Mouse (Mus musculus) olfactory bulb, adult 2 months (tissue): ENCODE measurements around the gene 1700109H08Rik.

Experiments used
- CTCF ChIP-seq: fragments of 200-500 bp; IDR thresholded peaks from 2 replicates; pipeline ENCODE4 v1.5.1; 2012; ENCODE audit warnings: low read depth, mild to moderate bottlenecking, low read length, moderate library complexity; ENCODE audit not compliant: insufficient read depth
- POLR2A ChIP-seq: fragments of 200-500 bp; IDR thresholded peaks from 2 replicates; pipeline ENCODE4 v1.6.1; 2012; ENCODE audit warnings: mild to moderate bottlenecking, low read depth, low read length, moderate library complexity; ENCODE audit not compliant: insufficient read depth

GRCm38 (mm10) chr5:3538505-3539472 lies 32.6 kb upstream of the 1700109H08Rik start:
- TF ChIP-seq POLR2A (no peak), CTCF (no peak)
